Mouse (Mus musculus) gastrocnemius, adult 8-10 months (tissue): ENCODE results near the gene Cenpj. TPM values are rescaled to one million over a fixed set of nuclear protein-coding genes. Genes with fewer than 3 reads are reported as not detected.

Experiments
- DNase-seq, 2 experiments: peaks; one replicate each; pipeline ENCODE4 v3.0.0; 2022; ENCODE audit warnings: low spot score in 2 of 2
- total RNA-seq, 4 experiments: library from RNA; stranded (reverse); gene quantifications; 2 replicates each; pipeline ENCODE4 v1.2.4; 2022

The Cenpj gene
- total RNA-seq, 4 experiments from 2014 or later, result 1.3 to 2.9 (median 2.0) TPM

DNA sequence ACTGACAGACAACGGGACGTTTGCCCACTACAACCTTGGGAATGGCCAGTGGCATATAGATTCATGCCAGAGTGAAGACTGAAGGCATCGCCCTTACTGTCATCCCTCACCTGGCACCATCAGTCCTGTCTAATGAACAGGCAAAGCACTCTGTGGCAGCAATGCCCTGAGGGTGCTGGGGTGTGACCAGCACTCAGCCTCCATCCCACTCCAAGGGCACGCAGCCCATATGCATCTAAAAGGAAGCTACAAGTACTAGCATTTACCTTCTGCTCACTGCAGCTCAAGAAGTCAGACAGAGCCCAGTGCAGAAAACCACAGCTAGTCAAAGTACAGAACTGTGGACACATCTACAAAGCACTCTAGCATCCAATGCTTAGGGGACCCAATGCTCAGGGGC lies 29.7 kb downstream of the Cenpj start:
- no peak for DNase-seq

DNA sequence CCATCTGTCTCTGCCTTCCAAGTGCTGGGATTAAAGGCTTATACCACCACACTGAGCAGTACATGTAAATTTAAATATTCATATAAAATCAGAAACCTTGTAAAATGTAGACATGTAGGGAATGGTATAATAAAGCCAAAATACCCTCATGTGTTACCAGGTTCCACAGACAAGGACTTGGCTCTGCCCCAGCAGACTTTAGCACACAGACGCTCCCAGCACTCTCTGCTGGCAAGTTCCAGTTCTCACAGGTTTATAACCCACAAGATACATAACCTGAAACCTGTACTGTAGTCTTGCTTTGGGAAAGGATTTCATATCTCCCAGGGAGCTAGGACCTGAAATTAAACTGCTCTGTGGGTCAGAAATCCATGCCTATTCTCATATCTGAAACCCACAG lies 30.3 kb downstream of the Cenpj start:
- no peak for DNase-seq

DNA sequence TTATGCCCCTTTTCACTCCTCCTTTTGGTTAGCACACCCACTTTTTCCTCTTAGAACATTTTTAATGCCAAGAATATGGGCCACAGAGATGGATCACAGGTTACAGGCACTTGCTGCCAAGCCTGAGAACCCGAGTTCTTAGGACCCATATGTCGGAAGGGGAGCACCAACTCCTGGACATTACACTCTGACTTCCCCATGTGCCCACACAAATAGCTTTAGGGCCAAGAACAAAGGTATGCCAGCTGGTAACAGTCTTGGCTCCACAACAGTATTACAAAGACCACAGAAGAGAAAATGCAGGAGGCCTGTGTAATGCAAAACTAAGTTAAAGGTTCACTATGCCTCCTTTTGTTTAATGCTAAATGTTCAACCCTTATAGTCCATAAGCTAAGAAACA lies 44.4 kb downstream of the Cenpj start:
- no peak for DNase-seq

DNA sequence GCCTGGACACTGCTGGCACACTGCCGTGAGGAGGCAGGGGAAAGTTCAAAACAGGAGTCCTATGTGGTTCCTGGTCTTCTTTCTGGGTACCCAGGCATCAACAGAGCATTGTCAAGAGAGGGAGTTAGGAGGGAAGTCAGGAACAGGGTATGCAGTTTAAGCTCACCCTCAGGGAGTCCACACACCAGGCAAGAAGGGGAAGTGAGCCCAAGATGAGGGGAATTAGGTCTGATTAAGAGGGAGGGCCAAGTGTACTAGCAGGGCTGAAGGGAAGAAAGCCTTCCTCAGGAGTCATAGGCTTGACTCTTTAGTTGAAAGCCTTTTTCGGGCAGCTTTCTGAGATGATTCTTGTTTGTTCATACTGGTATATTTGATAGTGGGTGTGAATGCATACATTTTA lies 60.5 kb downstream of the Cenpj start:
- DNase-seq, result no peak

DNA sequence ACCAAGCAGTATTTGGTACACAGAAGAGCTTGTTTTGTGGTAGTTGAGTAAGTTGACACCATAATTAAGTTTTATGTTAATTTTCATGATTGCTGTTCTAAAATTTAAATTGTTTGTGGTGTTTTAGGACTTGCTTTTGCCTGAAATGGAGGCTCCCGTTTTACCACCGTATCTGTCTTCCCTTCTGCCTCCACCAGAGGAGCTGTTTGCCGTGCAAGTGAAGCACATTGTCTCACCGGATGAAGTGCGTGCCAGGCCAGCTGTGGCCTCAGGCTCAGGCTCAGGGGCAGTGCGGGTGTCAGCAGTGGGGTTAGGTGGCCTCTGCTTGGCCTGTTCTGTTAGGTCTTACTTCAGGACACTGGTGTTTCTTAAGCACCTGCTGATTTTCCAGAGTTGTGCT lies 63.1 kb downstream of the Cenpj start:
- no peak for DNase-seq

DNA sequence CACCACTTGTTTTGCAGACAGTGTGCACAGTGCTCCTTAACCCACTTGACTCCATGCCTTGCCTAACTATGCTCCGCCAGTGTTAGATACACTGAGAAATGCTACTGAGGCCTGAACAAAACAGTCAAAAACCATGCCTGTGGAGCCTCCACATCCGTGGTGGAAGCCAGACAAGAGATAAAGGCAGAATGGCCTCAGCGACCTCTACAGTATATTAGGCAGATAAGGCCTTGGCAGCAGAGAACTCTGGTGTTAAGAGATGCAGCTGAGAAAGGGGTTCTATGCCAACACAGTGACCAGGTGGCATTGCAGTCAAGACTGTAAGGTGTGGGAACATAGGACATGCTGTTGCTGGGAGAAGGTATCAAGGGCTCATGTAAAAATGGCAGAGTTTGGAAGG lies 68.5 kb downstream of the Cenpj start:
- no peak for DNase-seq

DNA sequence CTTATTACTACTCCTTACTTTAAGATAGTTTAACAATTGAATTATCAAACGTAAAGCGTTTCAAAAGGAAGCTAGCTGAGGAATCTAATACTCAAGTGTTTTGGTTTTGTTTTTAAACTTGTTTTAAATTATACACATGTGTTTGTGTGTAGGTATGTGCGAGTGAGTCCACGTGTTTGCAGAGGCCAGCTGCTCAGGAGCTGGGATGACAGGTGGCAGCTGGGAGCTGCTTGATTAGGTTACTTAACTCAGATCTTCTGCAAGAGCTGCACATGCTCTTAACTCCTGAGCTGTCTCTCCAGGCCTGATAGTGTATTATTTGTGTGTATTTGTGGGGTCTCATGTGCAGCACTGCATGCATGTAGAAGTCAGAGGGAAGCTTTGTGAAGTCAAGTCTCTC lies 72.8 kb downstream of the Cenpj start:
- DNase-seq, result no peak

DNA sequence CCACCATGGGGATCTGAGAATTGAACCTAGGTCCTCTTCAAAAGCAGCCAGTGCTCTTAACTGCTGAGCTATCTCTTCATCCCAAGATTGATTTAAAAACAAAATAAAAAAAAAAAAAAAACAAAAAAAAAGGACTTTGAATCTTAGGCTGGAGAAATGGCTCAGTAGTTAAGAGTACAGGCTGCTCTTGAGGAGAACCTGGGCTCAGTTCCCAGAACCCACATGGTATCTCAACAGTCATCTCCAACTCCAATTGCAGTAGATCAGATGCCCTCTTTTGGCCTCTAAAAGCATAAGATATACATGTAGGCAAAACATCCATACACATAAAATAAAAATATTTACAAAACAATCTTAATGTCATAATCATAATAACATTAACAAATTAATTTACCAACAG lies 85.4 kb downstream of the Cenpj start:
- no peak for DNase-seq

Other genes with a start within 250 kb of the Cenpj start
- gene Atp12a, start 210.4 kb downstream of the Cenpj start, total RNA-seq, result not detected
- under 1 TPM in 3 of 4 experiments, not detected in 1; 0.09 to 0.32 (median 0.29) TPM for gene Rnf17, start 172.8 kb downstream of the Cenpj start, total RNA-seq
- 10 to 100 TPM; 16.3 to 20.7 (median 20.6) TPM for gene Parp4, start 194 bp upstream of the Cenpj start, total RNA-seq
- 10 to 100 TPM; 14.2 to 15.8 (median 15.3) TPM for gene Mphosph8, start 92.8 kb upstream of the Cenpj start, total RNA-seq
- gene Pspc1, start 202.9 kb upstream of the Cenpj start, total RNA-seq, result 10 to 100 TPM in 1 of 4 experiments, 1 to 10 TPM in 3; 6.8 to 10.3 (median 9.1) TPM
- 10 to 100 TPM; 18.8 to 22.6 (median 20.6) TPM for gene Zmym5, start 236.3 kb upstream of the Cenpj start, total RNA-seq